Mouse (Mus musculus): ENCODE results near the gene Crtac1. TPM values are rescaled to one million over a fixed set of nuclear protein-coding genes. Genes with fewer than 3 reads are reported as not detected.

The Crtac1 gene
- polyA plus RNA-seq, 1 experiment from 2014 or later, result 2.1 TPM

- H3K27me3 ChIP-seq (ENCODE audit: low read depth, poor library complexity, severe bottlenecking), result no peaks in the 10 kb centered on the region
- no peaks in the 10 kb centered on the region for H3K9me3 ChIP-seq (replicated peaks)
- WGBS, result 78% methylated on average over 4 of the region's 4 CpGs
- no peak overlapping the region for H3K4me3 ChIP-seq
- H3K27ac ChIP-seq (replicated peaks), result no peak overlapping the region
- no peak for DNase-seq (ENCODE audit: low spot score)
- peaks cover 4% of the 10 kb centered on the region for H3K4me1 ChIP-seq
- no peaks in the 10 kb centered on the region for H3K36me3 ChIP-seq
These were observed 11.7 kb upstream of the Crtac1 start for GRCm38 (mm10) chr19:42443266-42443665.

GRCm38 (mm10) chr19:42442246-42443197, 10.9 kb upstream of the Crtac1 start:
- peaks cover under 1% of the 10 kb centered on the region; the same call in 1 of the 2 replicates for H3K27me3 ChIP-seq (ENCODE audit: low read depth, poor library complexity, severe bottlenecking)
- peaks cover 4% of the 10 kb centered on the region for H3K4me1 ChIP-seq
- H3K9me3 ChIP-seq (replicated peaks), result no peaks in the 10 kb centered on the region
- H3K27ac ChIP-seq (replicated peaks), result no peak overlapping the region
- 68% methylated on average over 8 of the region's 8 CpGs for WGBS
- no peak overlapping the region for H3K4me3 ChIP-seq
- no peak for DNase-seq (ENCODE audit: low spot score)
- no peaks in the 10 kb centered on the region for H3K36me3 ChIP-seq

- Histone ChIP-seq H3K36me3 (no peaks in the 10 kb centered on the region), H3K4me3 (no peak overlapping the region), H3K27ac (replicated peaks) (no peak overlapping the region), H3K4me1 (peaks cover 8% of the 10 kb centered on the region), H3K9me3 (replicated peaks) (no peaks in the 10 kb centered on the region), H3K27me3 (ENCODE audit: low read depth, poor library complexity, severe bottlenecking) (peaks cover 12% of the 10 kb centered on the region)
- WGBS, result 34% methylated on average over 3 of the region's 3 CpGs
- DNase-seq (ENCODE audit: low spot score), result no peak
These were observed 8.5 kb upstream of the Crtac1 start for GRCm38 (mm10) chr19:42440089-42440488.

- Histone ChIP-seq H3K9me3 (replicated peaks) (no peaks in the 10 kb centered on the region), H3K27ac (replicated peaks) (no peak overlapping the region), H3K36me3 (no peaks in the 10 kb centered on the region), H3K27me3 (ENCODE audit: low read depth, poor library complexity, severe bottlenecking) (peaks cover 20% of the 10 kb centered on the region), H3K4me3 (no peak overlapping the region), H3K4me1 (peaks cover 8% of the 10 kb centered on the region)
- no peak for DNase-seq (ENCODE audit: low spot score)
- WGBS, result 78% methylated on average over 9 of the region's 9 CpGs
These were observed 7.8 kb upstream of the Crtac1 start for GRCm38 (mm10) chr19:42439353-42439752.

- no peaks in the 10 kb centered on the region for H3K9me3 ChIP-seq (replicated peaks)
- H3K4me1 ChIP-seq, result peaks cover 27% of the 10 kb centered on the region
- H3K27ac ChIP-seq (replicated peaks), result no peak overlapping the region
- H3K27me3 ChIP-seq (ENCODE audit: low read depth, poor library complexity, severe bottlenecking), result peaks cover 57% of the 10 kb centered on the region
- no peak for DNase-seq (ENCODE audit: low spot score)
- H3K36me3 ChIP-seq, result no peaks in the 10 kb centered on the region
- H3K4me3 ChIP-seq, result no peak overlapping the region
- WGBS, result 72% methylated on average over 4 of the region's 4 CpGs
These were observed 4.0 kb upstream of the Crtac1 start for GRCm38 (mm10) chr19:42435621-42436020.

GRCm38 (mm10) chr19:42432761-42433160, 1.2 kb upstream of the Crtac1 start:
- H3K9me3 ChIP-seq (replicated peaks), result no peaks in the 10 kb centered on the region
- peak overlapping the region; percentile 78 for H3K4me3 ChIP-seq
- H3K27me3 ChIP-seq (ENCODE audit: low read depth, poor library complexity, severe bottlenecking), result peaks cover 81% of the 10 kb centered on the region
- peaks cover 28% of the 10 kb centered on the region for H3K4me1 ChIP-seq
- DNase-seq (ENCODE audit: low spot score), result no peak
- H3K36me3 ChIP-seq, result no peaks in the 10 kb centered on the region
- peak overlapping the region; percentile 94 for H3K27ac ChIP-seq (replicated peaks)
- 46% methylated on average over 8 of the region's 8 CpGs for WGBS

GRCm38 (mm10) chr19:42432191-42432590, 608 bp upstream of the Crtac1 start:
- peaks cover 78% of the 10 kb centered on the region for H3K27me3 ChIP-seq (ENCODE audit: low read depth, poor library complexity, severe bottlenecking)
- peak; percentile 74 for DNase-seq (ENCODE audit: low spot score)
- H3K27ac ChIP-seq (replicated peaks), result peak overlapping the region; percentile 94
- H3K9me3 ChIP-seq (replicated peaks), result no peaks in the 10 kb centered on the region
- H3K4me1 ChIP-seq, result peaks cover 28% of the 10 kb centered on the region
- under 1% methylated on average over 42 of the region's 44 CpGs for WGBS
- H3K4me3 ChIP-seq, result peak overlapping the region; percentile 78
- no peaks in the 10 kb centered on the region for H3K36me3 ChIP-seq

GRCm38 (mm10) chr19:42430981-42431380, 602 bp downstream of the Crtac1 start:
- H3K36me3 ChIP-seq, result no peaks in the 10 kb centered on the region
- H3K27me3 ChIP-seq (ENCODE audit: low read depth, poor library complexity, severe bottlenecking), result peaks cover 77% of the 10 kb centered on the region
- H3K4me1 ChIP-seq, result peaks cover 28% of the 10 kb centered on the region
- H3K9me3 ChIP-seq (replicated peaks), result no peaks in the 10 kb centered on the region
- H3K4me3 ChIP-seq, result peak overlapping the region; percentile 78
- no peak for DNase-seq (ENCODE audit: low spot score)
- H3K27ac ChIP-seq (replicated peaks), result peak overlapping the region; percentile 94
- 3% methylated on average over 19 of the region's 19 CpGs for WGBS

GRCm38 (mm10) chr19:42429410-42429809, 2.2 kb downstream of the Crtac1 start:
- Histone ChIP-seq H3K27me3 (ENCODE audit: low read depth, poor library complexity, severe bottlenecking) (peaks cover 62% of the 10 kb centered on the region), H3K4me3 (no peak overlapping the region), H3K4me1 (peaks cover 38% of the 10 kb centered on the region), H3K27ac (replicated peaks) (no peak overlapping the region), H3K9me3 (replicated peaks) (no peaks in the 10 kb centered on the region), H3K36me3 (no peaks in the 10 kb centered on the region)
- WGBS, result 19% methylated on average over 3 of the region's 3 CpGs
- peak; percentile 62 for DNase-seq (ENCODE audit: low spot score)

GRCm38 (mm10) chr19:42425208-42425607, 6.4 kb downstream of the Crtac1 start:
- Histone ChIP-seq H3K4me3 (no peak overlapping the region), H3K9me3 (replicated peaks) (no peaks in the 10 kb centered on the region), H3K4me1 (peaks cover 41% of the 10 kb centered on the region), H3K27ac (replicated peaks) (no peak overlapping the region), H3K36me3 (no peaks in the 10 kb centered on the region), H3K27me3 (ENCODE audit: low read depth, poor library complexity, severe bottlenecking) (peaks cover 27% of the 10 kb centered on the region)
- DNase-seq (ENCODE audit: low spot score), result peak; percentile 49
- 15% methylated on average over 3 of the region's 3 CpGs for WGBS

- DNase-seq (ENCODE audit: low spot score), result no peak
- Histone ChIP-seq H3K9me3 (replicated peaks) (no peaks in the 10 kb centered on the region), H3K27ac (replicated peaks) (no peak overlapping the region), H3K4me3 (no peak overlapping the region), H3K4me1 (peaks cover 18% of the 10 kb centered on the region), H3K27me3 (ENCODE audit: low read depth, poor library complexity, severe bottlenecking) (peaks cover 37% of the 10 kb centered on the region), H3K36me3 (no peaks in the 10 kb centered on the region)
- whole genome bisulfite sequencing, result 82% methylated on average over 8 of the region's 8 CpGs
These were observed 16.5 kb downstream of the Crtac1 start for GRCm38 (mm10) chr19:42415042-42415441.

- H3K27ac ChIP-seq (replicated peaks), result peak overlapping the region; percentile 78
- no peaks in the 10 kb centered on the region for H3K9me3 ChIP-seq (replicated peaks)
- WGBS, result 17% methylated on average over 5 of the region's 5 CpGs
- H3K4me3 ChIP-seq, result peak overlapping the region; percentile 50; the same call in 1 of the 2 replicates
- DNase-seq (ENCODE audit: low spot score), result no peak
- H3K27me3 ChIP-seq (ENCODE audit: low read depth, poor library complexity, severe bottlenecking), result peaks cover 65% of the 10 kb centered on the region
- peaks cover 35% of the 10 kb centered on the region for H3K4me1 ChIP-seq
- no peaks in the 10 kb centered on the region for H3K36me3 ChIP-seq
These were observed 21.7 kb downstream of the Crtac1 start for GRCm38 (mm10) chr19:42409856-42410255.

GRCm38 (mm10) chr19:42409226-42409625, 22.4 kb downstream of the Crtac1 start:
- peak overlapping the region; percentile 78 for H3K27ac ChIP-seq (replicated peaks)
- WGBS, result 2% methylated on average over 19 of the region's 19 CpGs

More at GRCm38 (mm10) chr19:42409226-42409625, 22.4 kb downstream of the Crtac1 start:
- Histone ChIP-seq H3K9me3 (replicated peaks) (no peaks in the 10 kb centered on the region), H3K27me3 (ENCODE audit: low read depth, poor library complexity, severe bottlenecking) (peaks cover 63% of the 10 kb centered on the region), H3K4me3 (peak overlapping the region; percentile 50), H3K36me3 (no peaks in the 10 kb centered on the region), H3K4me1 (peaks cover 35% of the 10 kb centered on the region)
- peak; percentile 53 for DNase-seq (ENCODE audit: low spot score)
